Mouse (Mus musculus) liver, embryonic 15.5 days (tissue): ENCODE measurements around the gene Arhgap35. TPM values are rescaled to one million over a fixed set of nuclear protein-coding genes. Genes with fewer than 3 reads are reported as not detected.

Experiments
- ATAC-seq: fragments of 200-750 bp; cut with Nextera tagmentation; 2 replicates; pipeline ENCODE4 v1.8.0; 2017; ENCODE audit warnings: moderate number of reproducible peaks, mild to moderate bottlenecking, moderate library complexity; ENCODE audit not compliant: insufficient read depth
- H3K27ac ChIP-seq: fragments of 300-500 bp; sonication (generic); replicated peaks from 2 replicates; pipeline ENCODE4 v1.5.1; 2015; ENCODE audit warnings: mild to moderate bottlenecking, inconsistent platforms
- H3K27me3 ChIP-seq: fragments of 300-500 bp; sonication (generic); 2 replicates; pipeline ENCODE4 v1.6.1; 2015; ENCODE audit warnings: mild to moderate bottlenecking, inconsistent platforms
- H3K36me3 ChIP-seq: fragments of 300-500 bp; sonication (generic); replicated peaks from 2 replicates; pipeline ENCODE4 v1.6.1; 2015; ENCODE audit warnings: moderate library complexity, mild to moderate bottlenecking, inconsistent platforms
- H3K4me1 ChIP-seq: fragments of 300-500 bp; sonication (generic); replicated peaks from 2 replicates; pipeline ENCODE4 v1.6.1; 2015; ENCODE audit warnings: inconsistent platforms
- H3K4me2 ChIP-seq: fragments of 300-500 bp; sonication (generic); 2 replicates; pipeline ENCODE4 v1.6.1; 2015; ENCODE audit warnings: moderate library complexity, mild to moderate bottlenecking, inconsistent platforms
- H3K4me3 ChIP-seq: fragments of 300-500 bp; sonication (generic); replicated peaks from 2 replicates; pipeline ENCODE4 v1.5.1; 2015; ENCODE audit warnings: mild to moderate bottlenecking, inconsistent platforms
- H3K9ac ChIP-seq: fragments of 300-500 bp; sonication (generic); 2 replicates; pipeline ENCODE4 v1.6.1; 2015; ENCODE audit warnings: moderate library complexity, mild to moderate bottlenecking, inconsistent platforms
- H3K9me3 ChIP-seq: fragments of 300-500 bp; sonication (generic); replicated peaks from 2 replicates; pipeline ENCODE4 v1.6.1; 2016; ENCODE audit warnings: inconsistent platforms
- WGBS: fragments of 180-500 bp; shearing (Covaris S2); methylation state at CpG from one replicate; pipeline ENCODE4 v1.1.7; 2015; ENCODE audit warnings: mixed read lengths; ENCODE audit not compliant: insufficient replicate concordance; 5-methylcytosine and 5-hydroxymethylcytosine counted together
- polyA plus RNA-seq: library from polyadenylated mRNA; unstranded; fragments of >200 nt; fragmentation: Nextera tagmentation; extraction: Ambion mirVana; gene quantifications from 2 replicates; pipeline ENCODE4 v1.2.1, GENCODE M21; 2015

The Arhgap35 gene
- polyA plus RNA-seq, 1 experiment from 2014 or later, result 2.4 TPM

- Histone ChIP-seq H3K4me2 (no peak overlapping the region), H3K27me3 (no peaks in the 10 kb centered on the region), H3K4me3 (no peak overlapping the region), H3K36me3 (peaks cover 37% of the 10 kb centered on the region), H3K4me1 (no peaks in the 10 kb centered on the region), H3K9me3 (no peaks in the 10 kb centered on the region), H3K27ac (no peak overlapping the region), H3K9ac (no peak overlapping the region)
- WGBS, result 80% methylated on average over 8 of the region's 8 CpGs
- ATAC-seq, result no peak
Observed at GRCm38 (mm10) chr7:16564491-16564890, 50.3 kb downstream of the Arhgap35 start.

GRCm38 (mm10) chr7:16557783-16558538 lies 56.8 kb downstream of the Arhgap35 start:
- Histone ChIP-seq H3K4me1 (no peaks in the 10 kb centered on the region), H3K4me3 (no peak overlapping the region), H3K27me3 (no peaks in the 10 kb centered on the region), H3K4me2 (no peak overlapping the region), H3K9ac (no peak overlapping the region), H3K9me3 (no peaks in the 10 kb centered on the region), H3K36me3 (peaks cover 16% of the 10 kb centered on the region), H3K27ac (no peak overlapping the region)
- ATAC-seq, result no peak
- 62% methylated on average over 9 of the region's 9 CpGs for WGBS

DNA sequence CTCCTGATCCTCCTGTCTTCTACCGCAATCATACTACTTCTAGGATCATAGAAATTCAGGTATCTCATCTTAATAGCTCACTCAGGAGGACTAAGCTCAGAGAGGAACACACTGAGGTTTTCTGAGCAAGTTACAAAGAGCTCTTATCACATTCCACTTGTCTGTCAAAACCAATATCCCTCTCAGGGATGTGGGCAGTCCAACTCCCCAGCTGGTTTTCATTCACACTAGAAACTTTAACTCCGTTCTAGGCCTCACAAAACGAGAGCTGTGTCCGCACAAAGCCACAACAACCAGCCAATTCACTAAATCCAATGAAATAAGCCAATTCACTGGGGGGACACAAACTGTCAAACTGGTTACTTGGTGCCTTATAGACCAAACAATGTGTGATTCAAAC lies 57.5 kb downstream of the Arhgap35 start:
- no peak overlapping the region for H3K4me2 ChIP-seq
- H3K9ac ChIP-seq, result no peak overlapping the region
- no peaks in the 10 kb centered on the region for H3K9me3 ChIP-seq
- no peak overlapping the region for H3K27ac ChIP-seq
- H3K36me3 ChIP-seq, result peaks cover 10% of the 10 kb centered on the region
- 57% methylated on average over 4 of the region's 4 CpGs for WGBS
- no peaks in the 10 kb centered on the region for H3K27me3 ChIP-seq
- no peak for ATAC-seq
- no peak overlapping the region for H3K4me3 ChIP-seq
- H3K4me1 ChIP-seq, result no peaks in the 10 kb centered on the region

DNA sequence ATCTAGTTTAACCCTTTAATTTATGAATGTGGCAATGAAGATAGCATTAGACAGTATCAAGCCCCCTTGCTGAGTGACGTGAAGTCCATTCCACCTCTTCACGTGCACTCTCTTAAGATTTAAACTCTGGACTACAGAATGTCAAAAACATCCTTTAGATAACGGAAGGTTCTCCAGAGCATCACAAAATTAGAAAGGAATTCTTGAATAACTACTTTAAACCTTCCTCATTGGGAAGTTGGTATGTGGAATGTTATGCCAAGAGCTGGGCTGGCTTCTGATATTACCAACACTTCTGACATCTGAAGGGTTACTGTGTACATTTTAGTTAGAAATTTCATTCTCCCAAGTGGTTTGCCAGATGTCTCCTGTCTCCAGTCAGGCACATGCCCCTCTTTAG lies 60.6 kb downstream of the Arhgap35 start:
- H3K9me3 ChIP-seq, result no peaks in the 10 kb centered on the region
- WGBS, result 64% methylated on average over 3 of the region's 3 CpGs
- H3K4me1 ChIP-seq, result no peaks in the 10 kb centered on the region
- H3K4me2 ChIP-seq, result no peak overlapping the region
- H3K36me3 ChIP-seq, result no peaks in the 10 kb centered on the region
- H3K27me3 ChIP-seq, result no peaks in the 10 kb centered on the region
- H3K9ac ChIP-seq, result no peak overlapping the region
- ATAC-seq, result no peak
- no peak overlapping the region for H3K27ac ChIP-seq
- no peak overlapping the region for H3K4me3 ChIP-seq

GRCm38 (mm10) chr7:16551581-16551980 lies 63.2 kb downstream of the Arhgap35 start:
- Histone ChIP-seq H3K4me3 (no peak overlapping the region), H3K9me3 (no peaks in the 10 kb centered on the region), H3K27me3 (no peaks in the 10 kb centered on the region), H3K4me1 (no peaks in the 10 kb centered on the region), H3K36me3 (no peaks in the 10 kb centered on the region), H3K4me2 (no peak overlapping the region), H3K27ac (no peak overlapping the region), H3K9ac (no peak overlapping the region)
- no peak for ATAC-seq
- 74% methylated on average over 1 of the region's 1 CpGs for WGBS

DNA sequence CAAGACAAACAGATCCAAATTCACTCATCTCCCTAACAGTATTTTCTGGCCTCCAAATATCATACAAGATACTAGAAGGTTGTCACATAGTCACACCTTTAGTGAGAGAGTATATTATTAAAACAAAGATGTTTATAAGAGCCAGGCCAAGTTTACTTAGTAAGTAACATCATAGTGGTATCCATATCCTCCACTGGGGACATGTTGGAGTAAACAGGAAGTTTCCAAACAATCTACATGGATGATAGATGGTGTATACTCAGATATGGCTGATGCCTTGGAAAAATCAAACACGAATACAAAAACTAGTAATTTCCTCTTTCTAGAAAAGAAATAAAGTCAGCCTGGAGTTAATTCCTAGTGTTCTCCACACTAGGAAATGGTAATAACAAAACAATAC lies 65.5 kb downstream of the Arhgap35 start:
- no peaks in the 10 kb centered on the region for H3K9me3 ChIP-seq
- H3K4me3 ChIP-seq, result no peak overlapping the region

DNA sequence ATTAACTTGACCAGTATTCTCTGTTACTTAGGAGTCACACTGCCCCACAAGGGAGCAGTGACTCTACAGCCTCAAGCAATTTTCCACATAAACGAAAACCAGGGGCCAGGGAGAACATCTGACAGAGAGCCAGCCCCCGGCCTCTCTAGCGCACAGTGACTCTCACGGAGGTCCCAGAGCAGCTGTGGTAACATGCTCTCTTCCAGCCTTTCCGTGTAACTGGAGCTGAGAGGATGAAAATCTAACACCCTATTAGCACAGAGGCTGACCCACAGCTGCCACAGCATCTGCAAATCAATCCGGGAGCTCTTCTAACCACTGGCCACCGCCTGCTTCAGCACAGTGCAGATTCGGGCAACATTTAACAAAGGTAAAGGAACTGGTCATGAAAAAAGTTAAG lies 70.0 kb downstream of the Arhgap35 start:
- Histone ChIP-seq H3K27ac (no peak overlapping the region), H3K27me3 (no peaks in the 10 kb centered on the region), H3K4me2 (no peak overlapping the region), H3K9me3 (no peaks in the 10 kb centered on the region), H3K9ac (no peak overlapping the region), H3K36me3 (0 out of 2 replicates have a peak, but pooled peaks cover 11% of the 10 kb centered on the region), H3K4me3 (no peak overlapping the region), H3K4me1 (no peaks in the 10 kb centered on the region)
- WGBS, result 72% methylated on average over 8 of the region's 8 CpGs
- ATAC-seq, result no peak

More for the DNA sequence above, 65.5 kb downstream of the Arhgap35 start:
- Histone ChIP-seq H3K27me3 (no peaks in the 10 kb centered on the region), H3K27ac (no peak overlapping the region), H3K4me2 (no peak overlapping the region), H3K4me1 (no peaks in the 10 kb centered on the region), H3K36me3 (0 out of 2 replicates have a peak, but pooled peaks cover 7% of the 10 kb centered on the region), H3K9ac (no peak overlapping the region)
- ATAC-seq, result no peak
- WGBS, result 67% methylated on average over 1 of the region's 1 CpGs

DNA sequence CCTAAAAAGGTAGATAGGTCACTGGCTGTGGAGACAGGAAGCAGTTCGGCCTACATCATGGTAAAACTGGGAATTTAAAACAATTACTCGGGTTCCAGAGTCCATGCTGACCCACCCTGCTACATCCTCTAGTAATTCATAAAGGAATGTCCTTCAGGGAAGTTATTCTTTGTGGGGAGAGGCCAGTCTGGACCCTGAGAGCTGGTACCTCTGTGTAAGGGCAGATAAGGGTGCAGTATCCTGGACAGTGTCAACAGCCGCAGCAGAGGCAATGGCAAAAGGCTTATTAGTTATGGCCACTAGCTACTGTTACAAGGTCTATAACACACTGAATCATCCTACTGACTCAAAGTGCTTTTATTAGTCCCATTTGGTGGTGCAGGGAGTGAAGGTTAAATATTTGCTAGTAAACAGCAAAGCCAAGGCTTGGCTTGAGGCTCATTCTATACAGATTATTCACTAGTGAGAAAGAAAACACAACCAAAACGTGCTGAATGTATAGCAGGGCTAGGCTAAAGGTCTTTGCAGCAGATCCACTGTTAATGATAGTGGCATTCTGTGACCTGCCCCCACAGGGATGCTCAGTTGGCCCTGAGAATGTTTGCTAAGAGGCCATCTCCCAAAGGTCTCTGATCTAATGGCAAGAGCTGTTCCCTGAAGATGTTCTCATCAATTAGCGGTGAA lies 77.4 kb downstream of the Arhgap35 start:
- Histone ChIP-seq H3K9me3 (no peaks in the 10 kb centered on the region), H3K4me2 (no peak overlapping the region), H3K27ac (no peak overlapping the region), H3K4me3 (no peak overlapping the region), H3K27me3 (no peaks in the 10 kb centered on the region), H3K36me3 (0 out of 2 replicates have a peak, but pooled peaks cover 4% of the 10 kb centered on the region), H3K4me1 (no peaks in the 10 kb centered on the region), H3K9ac (no peak overlapping the region)
- 58% methylated on average over 5 of the region's 5 CpGs for WGBS
- ATAC-seq, result no peak

- Histone ChIP-seq H3K4me2 (no peak overlapping the region), H3K36me3 (no peaks in the 10 kb centered on the region), H3K9ac (no peak overlapping the region), H3K27ac (0 out of 2 replicates have a peak overlapping the region, but pooled peaks have one; percentile 24), H3K4me3 (no peak overlapping the region), H3K4me1 (peaks cover 10% of the 10 kb centered on the region; the same call in 1 of the 2 replicates), H3K9me3 (no peaks in the 10 kb centered on the region), H3K27me3 (no peaks in the 10 kb centered on the region)
- WGBS, result 61% methylated on average over 2 of the region's 2 CpGs
- peak; percentile 67 for ATAC-seq
Observed at GRCm38 (mm10) chr7:16525995-16526394, 88.8 kb downstream of the Arhgap35 start.

DNA sequence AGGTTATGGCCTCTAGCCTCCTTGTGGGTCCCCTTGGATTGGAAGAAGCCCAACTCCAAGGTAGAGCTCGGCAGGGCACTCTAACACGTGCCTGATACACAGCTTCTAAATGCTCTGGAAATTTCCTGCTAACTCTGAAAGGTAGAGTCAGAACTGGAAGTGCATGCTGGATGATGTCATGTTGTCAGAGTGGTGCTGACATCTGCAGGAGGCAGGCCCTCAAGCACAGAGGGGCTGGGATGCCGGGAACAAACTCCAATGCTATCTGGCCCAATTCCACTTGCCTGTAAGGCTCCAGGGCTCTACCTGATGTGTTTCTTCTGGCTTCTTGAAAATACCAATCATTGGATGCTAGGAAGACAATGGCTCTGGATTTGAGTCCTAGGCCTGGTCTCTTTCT lies 89.3 kb downstream of the Arhgap35 start:
- no peaks in the 10 kb centered on the region for H3K27me3 ChIP-seq

DNA sequence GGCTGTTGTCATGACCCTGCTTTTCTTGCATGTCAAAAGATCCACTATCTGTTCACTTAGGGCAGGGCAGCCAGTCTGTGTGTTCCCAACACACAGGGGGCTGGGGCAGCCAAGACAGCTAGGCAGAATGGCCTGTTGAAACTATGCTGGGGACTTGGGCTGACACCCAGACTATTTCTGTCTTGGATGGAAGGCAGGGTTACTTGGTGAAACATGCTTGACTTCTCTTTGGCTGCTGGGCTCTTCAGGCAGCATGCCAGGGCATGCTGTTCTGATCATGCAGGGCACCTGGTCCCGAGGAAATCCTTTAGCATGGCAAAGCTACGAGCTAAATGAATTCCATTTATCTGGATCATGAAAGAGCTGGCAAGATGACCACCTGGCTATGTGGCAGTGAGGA lies 90.5 kb downstream of the Arhgap35 start:
- no peak overlapping the region for H3K4me2 ChIP-seq
- no peak overlapping the region for H3K27ac ChIP-seq
- no peaks in the 10 kb centered on the region for H3K27me3 ChIP-seq
- H3K4me3 ChIP-seq, result no peak overlapping the region
- H3K9ac ChIP-seq, result no peak overlapping the region
- H3K9me3 ChIP-seq, result no peaks in the 10 kb centered on the region
- 63% methylated on average over 2 of the region's 2 CpGs for WGBS
- ATAC-seq, result no peak
- no peaks in the 10 kb centered on the region for H3K36me3 ChIP-seq
- peaks cover 7% of the 10 kb centered on the region; the same call in 1 of the 2 replicates for H3K4me1 ChIP-seq

More for the DNA sequence above, 89.3 kb downstream of the Arhgap35 start:
- Histone ChIP-seq H3K27ac (0 out of 2 replicates have a peak overlapping the region, but pooled peaks have one; percentile 24), H3K9me3 (no peaks in the 10 kb centered on the region), H3K36me3 (no peaks in the 10 kb centered on the region), H3K4me3 (no peak overlapping the region), H3K4me2 (no peak overlapping the region), H3K4me1 (peaks cover 10% of the 10 kb centered on the region; the same call in 1 of the 2 replicates), H3K9ac (no peak overlapping the region)
- 0 out of 2 replicates have a peak, but pooled peaks have one; percentile 37 for ATAC-seq
- 70% methylated on average over 3 of the region's 3 CpGs for WGBS
